Mouse (Mus musculus) lung, postnatal 10 days (tissue): ENCODE results near the gene Nfrkb.

Experiments
- DNase-seq: peaks from one replicate; pipeline ENCODE4 v3.0.0; 2021

Nfrkb gene

GRCm38 (mm10) chr9:31385947-31386354, at the start of gene Nfrkb:
Gene Nfrkb (plus strand): TSS chr9:31386192.
- peak; percentile 97 for DNase-seq

DNA sequence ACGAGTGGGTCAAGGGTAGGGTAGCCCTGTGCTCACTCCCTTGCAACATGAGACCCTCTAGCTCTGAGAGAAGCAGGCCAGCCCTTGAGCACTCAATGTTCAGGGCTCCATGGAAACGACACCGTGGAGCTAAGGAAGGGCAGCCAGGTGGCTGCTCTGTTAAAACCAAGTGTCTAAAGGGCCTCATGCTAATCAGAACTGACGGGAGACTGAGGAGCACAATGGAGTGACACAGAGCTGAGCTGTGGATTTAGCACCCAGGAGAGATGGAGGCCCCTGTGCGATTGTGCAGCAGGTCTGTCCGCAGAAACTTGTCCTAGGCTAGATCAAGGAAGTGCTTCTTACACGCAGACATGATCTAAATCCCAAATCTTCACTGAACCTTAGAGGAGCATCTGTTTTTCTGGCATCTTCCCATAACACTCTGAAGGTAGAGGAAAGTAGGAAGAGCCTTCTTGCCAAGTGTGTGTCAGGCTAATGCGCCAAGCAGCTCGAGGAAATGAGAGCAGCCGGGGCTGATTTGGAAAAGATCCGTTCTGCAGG, 41.6 kb upstream of the Nfrkb start:
- DNase-seq: no peak

DNA sequence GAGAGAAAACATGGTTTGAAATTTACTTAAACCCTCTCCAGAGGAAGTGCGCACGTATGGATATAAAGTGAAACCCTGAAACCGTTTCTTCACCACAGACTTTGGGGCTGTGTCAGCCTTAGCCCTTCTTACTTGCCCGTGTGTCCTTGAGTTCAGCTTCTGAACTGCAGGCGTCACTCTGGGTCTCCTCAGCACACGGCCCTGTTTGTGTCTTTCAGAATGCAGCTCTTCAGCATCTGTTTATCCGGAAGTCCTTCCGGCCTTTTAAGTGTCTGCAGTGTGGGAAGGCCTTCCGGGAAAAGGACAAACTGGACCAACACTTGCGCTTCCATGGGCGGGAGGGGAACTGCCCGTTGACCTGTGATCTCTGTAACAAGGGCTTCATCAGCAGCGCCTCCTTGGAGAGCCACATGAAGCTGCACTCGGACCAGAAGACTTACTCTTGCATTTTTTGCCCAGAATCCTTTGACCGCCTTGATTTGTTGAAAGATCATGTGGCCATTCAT, 39.4 kb upstream of the Nfrkb start:
- DNase-seq: peak; percentile 54

- no peak for DNase-seq
Measured at GRCm38 (mm10) chr9:31348458-31348857, 37.5 kb upstream of the Nfrkb start.

DNA sequence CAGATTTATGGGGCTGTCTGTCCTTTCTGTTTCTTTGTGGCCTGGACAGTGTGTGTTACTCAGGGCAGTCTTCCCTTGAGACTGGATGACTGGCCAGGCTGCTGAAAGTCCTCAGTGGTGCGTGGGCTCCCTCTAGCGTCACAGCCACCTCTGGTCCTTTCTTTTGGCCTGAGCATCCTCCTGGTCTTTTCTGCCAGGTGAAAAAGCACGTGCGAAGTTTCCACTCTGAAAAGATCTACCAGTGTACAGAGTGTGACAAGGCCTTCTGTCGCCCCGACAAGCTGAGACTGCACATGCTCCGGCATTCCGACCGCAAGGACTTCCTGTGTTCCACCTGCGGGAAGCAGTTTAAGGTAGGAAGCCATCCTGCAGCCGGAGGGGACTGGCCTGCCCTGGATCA, 37.1 kb upstream of the Nfrkb start:
- peak; percentile 80 for DNase-seq

DNA sequence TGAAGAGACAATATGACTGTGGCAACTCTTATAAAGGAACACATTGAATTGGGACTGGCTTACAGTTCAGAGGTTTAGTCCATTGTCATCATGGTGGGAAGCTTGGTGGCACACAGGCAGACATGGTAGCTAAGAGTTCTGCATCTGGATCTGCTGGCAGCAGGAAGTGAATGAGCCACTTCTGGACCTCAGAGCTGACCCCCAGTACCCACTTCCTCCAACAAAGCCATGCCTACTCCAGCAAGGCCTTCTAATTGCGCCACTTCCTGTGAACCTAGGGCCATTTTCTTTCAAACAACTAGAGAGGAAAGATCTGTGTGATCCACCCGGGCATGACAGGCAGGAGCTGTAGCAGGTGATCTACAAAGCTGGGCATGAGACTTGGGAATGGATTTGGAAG, 33.3 kb upstream of the Nfrkb start:
- DNase-seq: no peak

GRCm38 (mm10) chr9:31353518-31353917, 32.5 kb upstream of the Nfrkb start:
- DNase-seq: no peak

DNA sequence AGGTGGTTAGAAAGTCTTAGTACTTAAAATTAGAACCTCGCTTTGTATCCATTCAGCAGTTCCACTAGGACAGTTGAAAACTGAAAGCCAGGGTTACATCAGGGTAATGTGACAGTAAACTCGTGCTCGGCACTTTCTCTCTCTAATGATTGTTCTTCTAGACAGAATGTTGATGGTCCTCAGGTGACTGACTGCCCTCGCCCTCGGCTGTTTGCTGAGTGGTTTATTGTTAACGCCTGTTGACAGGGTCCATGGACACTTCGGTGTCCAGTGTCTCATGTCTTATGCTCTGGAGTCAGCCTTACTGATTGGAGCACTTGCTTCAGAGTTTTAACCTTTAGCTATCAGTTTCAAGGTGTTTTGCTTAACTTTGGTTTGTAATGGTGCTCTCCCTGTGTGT, 31.9 kb upstream of the Nfrkb start:
- DNase-seq: no peak

- peak; percentile 69 for DNase-seq
Measured at GRCm38 (mm10) chr9:31363698-31364609, 22.0 kb upstream of the Nfrkb start.

DNA sequence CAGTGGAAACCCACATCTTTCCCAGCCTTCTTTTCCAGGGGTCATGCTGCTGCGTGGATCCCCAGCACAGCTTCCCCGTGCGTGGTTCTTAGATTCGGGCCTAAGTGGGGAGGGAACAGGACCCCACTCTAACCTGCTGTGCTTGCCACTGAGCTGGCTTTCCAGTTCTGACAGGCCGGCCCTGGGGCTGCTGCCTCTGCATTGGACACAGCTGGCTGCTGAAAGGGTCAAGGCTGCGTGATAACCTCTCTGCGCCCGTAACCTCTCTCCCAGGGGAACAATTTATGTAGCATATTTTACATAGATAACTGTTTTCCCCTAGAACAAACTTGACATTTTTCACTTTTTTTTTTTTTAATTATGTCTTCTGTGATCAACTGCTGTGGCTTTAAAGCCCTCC, 20.9 kb upstream of the Nfrkb start:
- no peak for DNase-seq

GRCm38 (mm10) chr9:31371740-31372139, 14.3 kb upstream of the Nfrkb start:
- DNase-seq: no peak

- no peak for DNase-seq
Measured at GRCm38 (mm10) chr9:31376661-31377060, 9.3 kb upstream of the Nfrkb start.

DNA sequence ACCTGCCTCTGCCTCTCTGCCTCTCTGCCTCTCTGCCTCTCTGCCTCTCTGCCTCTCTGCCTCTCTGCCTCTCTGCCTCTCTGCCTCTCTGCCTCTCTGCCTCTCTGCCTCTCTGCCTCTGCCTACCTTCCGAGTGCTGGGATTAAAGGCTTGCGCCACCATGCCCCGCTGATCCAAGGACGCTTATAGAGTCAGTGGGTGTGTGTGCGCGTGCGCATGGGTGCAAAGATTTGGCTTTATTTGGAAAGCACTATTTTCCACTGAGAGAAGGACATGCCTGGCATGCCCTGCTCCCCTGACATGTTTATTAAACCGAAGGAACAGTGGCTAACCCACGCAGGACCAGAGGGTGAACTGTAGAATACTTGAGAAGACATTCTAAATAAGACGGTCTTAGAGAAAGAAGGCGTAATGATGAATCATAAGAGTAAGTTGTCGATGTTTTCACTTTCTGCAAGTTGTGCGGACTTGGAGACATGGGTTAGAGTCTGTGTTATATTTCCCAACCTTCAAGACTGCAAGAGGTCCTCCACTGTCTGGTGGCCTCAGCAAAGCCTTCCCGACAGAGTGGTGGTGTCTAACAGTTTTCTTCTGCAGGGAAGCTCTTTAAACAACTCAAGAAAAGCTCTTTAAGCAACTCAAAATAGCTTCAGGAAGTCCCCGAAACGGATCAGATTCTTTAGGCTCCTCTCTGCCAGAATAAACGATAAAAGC, 1.0 kb upstream of the Nfrkb start:
- DNase-seq: no peak

GRCm38 (mm10) chr9:31385500-31385869, 507 bp upstream of the Nfrkb start:
- DNase-seq: no peak

GRCm38 (mm10) chr9:31386368-31387180, 582 bp downstream of the Nfrkb start:
- no peak for DNase-seq

DNA sequence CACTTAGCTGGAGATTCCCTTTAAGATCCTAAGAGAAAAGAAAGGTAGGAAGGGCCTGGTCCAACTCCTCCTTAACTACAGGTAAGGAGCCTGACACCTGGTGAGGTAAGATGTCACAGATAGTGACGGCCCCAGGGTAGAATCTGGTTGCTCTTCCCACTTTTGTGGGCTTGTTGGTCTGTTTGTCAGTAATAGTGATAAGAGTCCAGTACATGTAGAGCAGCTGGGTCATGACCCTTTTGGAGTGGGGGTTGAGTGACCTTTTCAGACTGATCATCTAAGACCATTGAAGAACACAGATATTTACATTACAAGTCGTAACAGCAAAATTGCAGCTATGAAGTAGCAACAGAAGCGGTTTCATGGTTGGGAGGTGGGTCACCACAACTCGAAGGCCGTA, 1.2 kb downstream of the Nfrkb start:
- DNase-seq: no peak

DNA sequence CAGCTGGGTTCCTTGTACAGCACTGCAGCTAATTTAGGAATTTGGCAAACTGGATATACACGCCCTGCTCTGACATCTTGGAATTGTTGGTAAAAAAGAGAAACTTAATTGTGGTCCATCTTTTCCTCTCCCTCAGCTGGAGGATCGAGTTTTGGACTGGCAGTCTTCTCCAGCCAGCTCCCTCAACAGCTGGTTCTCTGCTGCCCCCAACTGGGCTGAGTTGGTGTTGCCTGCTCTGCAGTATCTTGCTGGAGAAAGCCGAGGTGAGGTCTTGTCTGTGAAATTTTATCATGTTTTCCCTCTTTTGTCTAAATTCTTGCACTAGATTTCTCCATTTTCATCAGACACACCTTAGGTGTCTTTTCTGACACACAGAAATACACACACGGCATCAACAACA, 14.4 kb downstream of the Nfrkb start:
- DNase-seq: peak; percentile 84

GRCm38 (mm10) chr9:31404311-31404710, 18.3 kb downstream of the Nfrkb start:
- DNase-seq: no peak

- peak; percentile 10 for DNase-seq
Measured at GRCm38 (mm10) chr9:31405217-31405616, 19.2 kb downstream of the Nfrkb start.

DNA sequence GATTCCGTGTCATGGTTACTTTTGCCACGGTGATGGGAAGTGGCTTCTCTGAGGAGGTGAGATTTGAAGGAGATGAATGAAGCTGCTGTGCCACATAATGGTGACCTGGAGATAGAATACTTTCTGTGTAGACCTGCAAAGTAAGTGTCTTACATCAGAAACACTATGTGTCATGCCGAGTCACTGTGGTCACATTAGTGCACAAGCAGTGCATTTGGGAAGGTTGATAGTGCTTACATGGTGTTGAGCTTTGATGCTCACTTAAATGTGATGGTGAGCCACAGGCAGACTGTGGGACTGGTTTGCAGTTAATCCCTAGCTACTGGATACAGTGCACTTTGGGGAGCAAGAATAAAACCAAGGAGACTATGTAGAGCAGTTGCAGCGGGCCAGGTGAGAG, 26.2 kb downstream of the Nfrkb start:
- DNase-seq: no peak

DNA sequence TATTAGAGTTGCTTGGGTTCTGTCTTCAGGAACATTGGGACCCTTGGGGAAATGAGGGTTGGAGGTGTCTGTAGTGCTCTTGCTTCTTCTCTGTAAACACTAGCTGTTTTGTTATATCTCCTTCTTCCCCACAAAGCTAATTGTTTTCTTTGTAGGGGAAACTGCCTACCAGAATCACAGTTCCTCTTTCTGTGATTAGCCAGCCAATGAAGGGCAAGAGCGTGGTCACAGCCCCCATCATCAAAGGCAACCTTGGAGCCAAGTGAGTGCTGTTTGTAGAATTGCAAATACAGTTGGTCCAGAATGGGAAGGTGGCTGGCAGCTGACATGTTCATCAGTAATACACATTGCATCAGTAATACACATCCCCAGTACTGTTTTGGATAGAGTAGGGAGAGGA, 32.8 kb downstream of the Nfrkb start:
- DNase-seq: no peak

- DNase-seq: no peak
Measured at GRCm38 (mm10) chr9:31422143-31422542, 36.2 kb downstream of the Nfrkb start.

DNA sequence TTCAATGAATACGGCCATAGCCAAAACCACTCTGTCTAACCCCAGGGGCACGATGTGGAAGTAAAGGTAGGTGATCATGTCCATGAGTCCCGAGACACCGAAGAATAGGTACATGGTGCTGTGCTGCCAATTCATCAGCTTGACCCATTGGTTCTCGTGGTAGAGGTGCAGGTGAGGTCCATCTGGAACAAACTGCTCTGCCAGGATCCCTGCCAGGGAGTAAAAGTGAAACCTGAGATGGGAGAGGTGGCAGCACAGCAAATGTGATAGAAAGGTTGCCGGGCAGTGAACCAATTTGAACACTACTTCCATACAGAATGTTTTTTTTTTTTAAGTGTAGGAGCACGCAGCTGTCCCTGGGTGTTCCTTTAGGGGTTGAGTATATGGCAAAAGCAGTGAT, 43.0 kb downstream of the Nfrkb start:
- no peak for DNase-seq
